Mouse (Mus musculus): ENCODE measurements around the gene RPS10-NUDT3.

- TF ChIP-seq CTCF (conservative IDR thresholded peaks at IDR 0.05; ENCODE audit: low read length) (no peak), NANOG (IDR thresholded peaks at IDR 0.05; ENCODE audit: borderline replicate concordance, low read length) (no peak)
Measured at GRCm38 (mm10) chr17:27621705-27622531, 13.1 kb downstream of the RPS10-NUDT3 start.
